Mouse (Mus musculus) brown adipose tissue, adult 24 weeks (tissue): ENCODE measurements around the gene Gas7. TPM values are rescaled to one million over a fixed set of nuclear protein-coding genes. Genes with fewer than 3 reads are reported as not detected.

ENCODE experiments used
- H3K27ac ChIP-seq: fragments of 200-500 bp; replicated peaks from 2 replicates; pipeline ENCODE4 v1.5.1; 2012; ENCODE audit warnings: low read depth, mild to moderate bottlenecking, low read length
- H3K4me1 ChIP-seq: fragments of 200-500 bp; 2 replicates; pipeline ENCODE4 v1.6.1; 2012; ENCODE audit warnings: low read length, mixed read lengths; ENCODE audit not compliant: control insufficient read depth, insufficient read depth, insufficient read length
- H3K4me3 ChIP-seq: fragments of 200-500 bp; 2 replicates; pipeline ENCODE4 v1.5.1; 2012; ENCODE audit warnings: low read depth, mild to moderate bottlenecking, low read length, moderate library complexity; ENCODE audit not compliant: insufficient read depth
- polyA plus RNA-seq: library from polyadenylated mRNA; stranded (reverse); fragments of >200 nt; gene quantifications from 2 replicates; pipeline ENCODE4 v1.2.4, GENCODE M21; 2012; ENCODE audit not compliant: missing spikeins, insufficient read depth, insufficient read length

The Gas7 gene
- polyA plus RNA-seq, 1 experiment, result 10.8 TPM

- no peak overlapping the region for H3K27ac ChIP-seq
- no peaks in the 10 kb centered on the region for H3K4me1 ChIP-seq
- no peak overlapping the region for H3K4me3 ChIP-seq
These were observed 196.5 kb downstream of the Gas7 start for GRCm38 (mm10) chr11:67651731-67652130.

DNA sequence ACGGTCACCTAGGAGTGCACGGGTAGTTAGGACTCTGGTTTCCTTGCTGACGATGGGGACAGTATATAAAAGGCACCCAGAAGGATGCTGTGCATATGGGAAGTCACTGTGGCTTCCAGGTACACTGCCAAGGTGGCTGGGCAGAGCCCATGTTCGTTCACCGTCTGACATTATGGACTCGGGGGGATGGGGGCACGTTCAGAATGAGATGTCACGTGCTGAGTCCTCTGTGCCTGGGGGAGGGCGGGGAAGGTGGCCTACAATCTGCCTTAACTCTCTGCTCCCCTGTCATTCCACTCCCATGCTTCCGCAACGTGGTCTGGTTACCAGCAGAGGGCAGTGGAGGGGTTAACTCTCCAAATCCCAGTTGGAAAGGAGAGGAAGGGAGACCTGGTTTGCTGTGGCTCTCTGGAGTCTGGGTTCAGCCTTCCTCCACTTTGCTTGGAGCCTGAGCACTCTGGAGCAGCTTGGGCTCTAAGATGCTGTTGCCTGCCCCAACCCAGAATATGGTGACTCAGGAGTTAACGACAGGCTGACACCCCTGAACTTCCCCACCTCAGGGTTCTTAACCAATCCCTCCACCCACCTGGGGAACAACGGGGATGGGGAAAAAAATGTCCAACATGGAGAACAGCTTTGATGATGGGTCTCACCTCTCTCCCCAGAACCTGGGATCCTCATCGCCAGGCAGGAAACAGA is 197.1 kb downstream of the Gas7 start:
- H3K4me3 ChIP-seq, result no peak overlapping the region
- H3K27ac ChIP-seq, result no peak overlapping the region
- H3K4me1 ChIP-seq, result no peaks in the 10 kb centered on the region

- no peaks in the 10 kb centered on the region for H3K4me1 ChIP-seq
- H3K27ac ChIP-seq, result no peak overlapping the region
These were observed 197.6 kb downstream of the Gas7 start for GRCm38 (mm10) chr11:67652893-67653255.

GRCm38 (mm10) chr11:67653521-67654090 is 198.4 kb downstream of the Gas7 start:
- H3K4me3 ChIP-seq, result no peak overlapping the region
- H3K27ac ChIP-seq, result no peak overlapping the region
- no peaks in the 10 kb centered on the region for H3K4me1 ChIP-seq

More at GRCm38 (mm10) chr11:67652893-67653255, 197.6 kb downstream of the Gas7 start:
- H3K4me3 ChIP-seq, result no peak overlapping the region

DNA sequence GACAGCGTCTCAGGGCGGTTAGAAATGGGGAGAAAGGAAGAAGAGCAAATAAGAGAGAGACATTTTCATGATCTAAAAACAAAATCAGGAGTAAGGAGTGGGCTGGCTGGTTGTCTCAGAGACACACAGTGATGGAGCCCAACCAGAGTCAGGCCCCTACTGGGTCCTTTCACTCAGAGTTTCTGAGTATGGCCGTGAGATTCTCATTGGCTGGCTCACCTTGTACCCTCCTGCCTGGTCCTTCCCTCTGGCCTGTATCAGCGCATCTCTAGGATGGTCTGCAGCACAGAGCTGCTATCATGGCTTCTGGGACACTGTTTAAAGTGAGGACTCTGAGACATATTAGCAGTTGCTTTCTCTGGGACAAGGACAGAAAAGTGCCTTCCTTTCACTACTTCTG is 199.3 kb downstream of the Gas7 start:
- H3K4me1 ChIP-seq, result no peaks in the 10 kb centered on the region
- H3K27ac ChIP-seq, result no peak overlapping the region
- H3K4me3 ChIP-seq, result no peak overlapping the region

DNA sequence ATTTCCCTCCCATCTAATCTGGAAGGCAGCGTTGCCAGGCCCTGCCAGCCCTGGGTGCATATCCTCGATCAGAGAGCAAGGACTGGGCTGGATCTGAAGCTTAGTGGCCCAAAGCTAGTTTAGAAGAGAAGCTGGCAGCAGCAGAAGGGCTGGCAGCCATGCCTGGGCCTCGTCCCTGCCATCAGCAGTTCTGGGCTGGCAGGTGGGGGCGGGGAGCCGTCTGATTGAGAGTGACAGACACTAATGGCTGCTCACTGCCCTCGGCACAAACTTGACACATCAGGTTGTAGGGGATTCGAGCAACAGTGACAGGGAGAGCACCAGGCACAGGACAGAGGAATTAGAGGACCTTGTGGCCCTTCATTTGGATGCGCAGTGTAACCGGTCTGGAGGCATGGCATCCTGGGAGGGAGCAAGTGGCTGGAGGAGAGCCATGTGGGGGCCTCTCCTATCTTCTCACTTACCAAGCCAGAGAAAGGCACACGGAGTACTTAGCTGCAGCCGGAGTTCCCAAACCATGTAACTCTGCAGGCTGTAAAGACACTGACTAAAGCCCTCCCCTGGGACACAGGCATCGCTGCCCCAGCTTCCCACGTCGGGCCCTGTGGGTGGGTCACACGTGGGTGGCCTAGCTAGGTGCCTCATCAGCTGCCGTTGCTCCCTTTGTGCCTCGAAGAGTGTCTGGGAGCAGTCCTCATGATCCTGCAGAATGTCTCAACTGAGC is 200.2 kb downstream of the Gas7 start:
- Histone ChIP-seq H3K27ac (no peak overlapping the region), H3K4me1 (no peaks in the 10 kb centered on the region), H3K4me3 (no peak overlapping the region)

DNA sequence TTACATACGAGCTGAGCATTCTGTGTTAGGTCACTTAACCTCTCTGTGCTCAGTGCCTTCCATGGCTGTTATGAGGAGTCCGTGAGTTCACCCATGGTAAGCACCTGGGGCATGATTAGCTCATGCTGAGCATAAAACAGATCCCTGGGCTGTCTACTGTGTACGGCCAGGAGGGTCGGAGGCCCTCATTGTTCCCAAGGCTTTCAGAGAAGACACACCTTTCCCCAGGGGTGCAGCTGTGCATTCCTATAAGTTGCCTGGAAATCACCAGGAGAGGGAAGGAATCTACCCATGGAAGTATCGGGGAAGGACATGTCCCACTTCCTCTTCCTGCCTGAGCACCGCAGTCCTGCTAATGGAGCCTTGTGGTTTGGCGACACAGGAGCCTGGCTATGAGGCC is 201.1 kb downstream of the Gas7 start:
- no peak overlapping the region for H3K27ac ChIP-seq
- no peaks in the 10 kb centered on the region for H3K4me1 ChIP-seq
- no peak overlapping the region for H3K4me3 ChIP-seq

GRCm38 (mm10) chr11:67656811-67657210 is 201.6 kb downstream of the Gas7 start:
- Histone ChIP-seq H3K27ac (no peak overlapping the region), H3K4me1 (no peaks in the 10 kb centered on the region), H3K4me3 (no peak overlapping the region)

DNA sequence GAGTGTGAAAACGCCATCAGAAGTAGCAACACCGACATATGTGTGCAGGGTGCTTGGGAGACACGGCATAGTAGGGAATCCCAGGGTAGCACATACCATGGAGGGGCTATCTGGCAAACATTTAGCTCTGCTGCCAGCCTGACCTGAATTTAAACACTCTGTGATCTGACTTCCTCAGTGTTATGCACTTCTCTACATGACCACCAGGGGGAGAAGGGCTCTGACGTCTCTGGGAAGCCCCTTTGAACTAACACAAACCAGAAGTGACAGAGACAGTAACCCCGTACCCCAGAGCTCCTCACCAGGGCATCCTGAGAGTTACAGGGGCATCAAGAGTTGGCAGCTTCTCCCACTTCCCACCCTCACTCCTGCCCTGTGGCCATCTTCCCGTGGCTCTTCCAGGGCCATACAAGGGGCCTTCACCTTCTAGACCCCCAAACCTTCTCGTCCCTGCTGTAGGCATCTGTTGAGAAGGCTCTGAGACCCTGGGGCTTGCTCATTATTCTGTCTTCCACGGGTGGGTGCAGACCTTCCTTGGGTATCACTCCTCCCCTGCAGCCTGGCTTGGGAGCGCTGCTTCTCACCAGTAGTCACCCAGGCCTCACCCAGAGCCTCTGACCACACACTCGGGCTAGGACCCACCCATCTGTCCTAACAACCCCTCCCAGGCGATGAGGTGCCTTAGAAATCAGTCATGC is 202.6 kb downstream of the Gas7 start:
- no peak overlapping the region for H3K27ac ChIP-seq
- no peaks in the 10 kb centered on the region for H3K4me1 ChIP-seq
- H3K4me3 ChIP-seq, result no peak overlapping the region

GRCm38 (mm10) chr11:67661465-67661864 is 206.2 kb downstream of the Gas7 start:
- Histone ChIP-seq H3K4me3 (no peak overlapping the region), H3K4me1 (no peaks in the 10 kb centered on the region), H3K27ac (no peak overlapping the region)

DNA sequence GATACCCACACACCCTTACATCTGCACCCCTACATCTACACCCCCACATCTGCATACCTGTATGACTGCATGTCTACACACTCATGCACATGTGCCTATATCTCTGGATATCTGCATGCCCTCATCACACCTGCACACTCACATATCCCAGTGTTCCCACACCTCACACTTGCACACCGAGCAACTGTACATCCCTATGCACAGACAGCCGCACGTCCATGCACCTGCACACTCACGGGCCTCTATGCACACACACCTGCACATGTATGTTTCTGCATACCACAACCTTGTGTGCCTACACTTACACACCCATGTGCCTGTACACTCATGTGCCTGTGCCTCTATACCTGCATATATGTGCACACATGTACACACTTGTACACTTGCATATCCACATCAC is 208.2 kb downstream of the Gas7 start:
- Histone ChIP-seq H3K27ac (no peak overlapping the region), H3K4me1 (no peaks in the 10 kb centered on the region; the same call in 1 of the 2 replicates), H3K4me3 (no peak overlapping the region)

- Histone ChIP-seq H3K4me3 (no peak overlapping the region), H3K27ac (no peak overlapping the region), H3K4me1 (no peaks in the 10 kb centered on the region; the same call in 1 of the 2 replicates)
These were observed 209.0 kb downstream of the Gas7 start for GRCm38 (mm10) chr11:67664261-67664660.

- Histone ChIP-seq H3K4me1 (no peaks in the 10 kb centered on the region; the same call in 1 of the 2 replicates), H3K4me3 (no peak overlapping the region), H3K27ac (no peak overlapping the region)
These were observed 209.7 kb downstream of the Gas7 start for GRCm38 (mm10) chr11:67664918-67665317.

- Histone ChIP-seq H3K27ac (no peak overlapping the region), H3K4me1 (no peaks in the 10 kb centered on the region; the same call in 1 of the 2 replicates), H3K4me3 (no peak overlapping the region)
These were observed 210.9 kb downstream of the Gas7 start for GRCm38 (mm10) chr11:67666129-67666528.
